Mouse (Mus musculus) myocyte (in vitro differentiated cells): ENCODE results near the gene Glt6d1.

ENCODE experiments used
- E2F4 ChIP-seq: IDR thresholded peaks from one replicate; pipeline ENCODE4 v1.6.1; 2011; ENCODE audit warnings: mild to moderate bottlenecking, control low read depth, moderate library complexity; ENCODE audit not compliant: insufficient read depth
- MAX ChIP-seq: IDR thresholded peaks from one replicate; pipeline ENCODE4 v1.6.1; 2011; ENCODE audit warnings: low read depth, mild to moderate bottlenecking, control low read depth
- MYOD1 ChIP-seq, 3 experiments: IDR thresholded peaks; one replicate each; pipeline ENCODE4 v1.6.1; 2011; ENCODE audit warnings: control low read depth in 2 of 3, low read depth in 2 of 3, mild to moderate bottlenecking in 2 of 3, moderate library complexity in 1 of 3; ENCODE audit not compliant: insufficient read length in 2 of 3, control insufficient read depth in 1 of 3
- POLR2A ChIP-seq: IDR thresholded peaks from one replicate; pipeline ENCODE4 v1.6.1; 2011; ENCODE audit warnings: low read depth, mild to moderate bottlenecking, control low read depth, moderate library complexity; ENCODE audit not compliant: insufficient read length
- POLR2AphosphoS2 ChIP-seq: IDR thresholded peaks from one replicate; pipeline ENCODE4 v1.6.1; 2011; ENCODE audit warnings: low read depth, control low read depth; ENCODE audit not compliant: insufficient read length
- SRF ChIP-seq: IDR thresholded peaks from one replicate; pipeline ENCODE4 v1.6.1; 2011; ENCODE audit warnings: low read depth; ENCODE audit not compliant: control insufficient read depth, insufficient read length
- TCF12 ChIP-seq: IDR thresholded peaks from one replicate; pipeline ENCODE4 v1.6.1; 2011; ENCODE audit warnings: mild to moderate bottlenecking, control low read depth; ENCODE audit not compliant: poor library complexity, insufficient read depth, severe bottlenecking
- USF1 ChIP-seq: IDR thresholded peaks from one replicate; pipeline ENCODE4 v1.6.1; 2011; ENCODE audit warnings: low read depth, mild to moderate bottlenecking, control low read depth, moderate library complexity

GRCm38 (mm10) chr2:25765269-25765668 lies 50.4 kb downstream of the Glt6d1 start, which contains the start of gene Lcn3:
- no peak for TF ChIP-seq TCF12
- TF ChIP-seq POLR2A, result no peak
- TF ChIP-seq USF1, result no peak
- TF ChIP-seq MAX, result no peak
- no peak for TF ChIP-seq POLR2AphosphoS2
- no peak for TF ChIP-seq E2F4
- TF ChIP-seq SRF, result no peak
- no peak for TF ChIP-seq MYOD1 (IDR thresholded peaks at IDR 0.05; ENCODE audit: control insufficient read depth in 1 of 3, insufficient read length in 2 of 3, low read depth in 2 of 3)
